Mouse (Mus musculus): ENCODE data around the gene Dnah5.

The Dnah5 gene

DNA sequence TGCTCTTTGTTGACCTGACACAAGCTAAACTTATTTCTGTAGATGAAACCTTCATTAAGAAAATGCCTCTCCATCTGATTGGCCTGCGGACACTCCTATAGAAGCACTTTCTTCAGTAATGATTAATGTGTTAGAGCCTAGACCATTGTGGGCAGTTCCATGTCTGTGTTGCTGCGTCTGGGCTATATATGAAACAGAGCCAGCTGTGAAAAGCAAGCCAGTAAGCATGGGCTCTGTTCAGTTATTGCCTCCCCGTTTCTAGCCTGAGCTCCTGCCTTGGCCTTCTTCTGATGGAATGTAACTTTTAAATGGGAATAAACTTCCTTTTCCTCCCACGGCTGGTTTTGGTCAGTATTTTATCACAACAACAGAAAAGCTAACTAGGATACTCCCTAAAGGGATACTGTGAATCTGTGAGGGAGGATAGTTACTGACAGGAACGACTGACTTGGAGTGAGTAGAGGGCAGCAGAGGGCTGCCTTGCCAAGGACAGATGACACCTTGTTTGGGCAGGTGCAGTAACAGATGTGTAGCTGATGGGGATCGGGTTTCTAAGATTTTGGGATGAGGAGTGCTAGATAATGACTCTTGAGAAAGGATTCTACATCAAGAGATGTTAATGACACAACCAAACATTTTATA lies 270.3 kb downstream of the Dnah5 start:
- no peak for DNase-seq (ENCODE audit: low read depth)

GRCm38 (mm10) chr15:28502820-28503219 lies 299.3 kb downstream of the Dnah5 start:
- DNase-seq (ENCODE audit: low read depth): no peak

- DNase-seq (ENCODE audit: low read depth): no peak
These were observed 311.6 kb downstream of the Dnah5 start for GRCm38 (mm10) chr15:28515176-28515575.
